Mouse (Mus musculus): ENCODE measurements at regions not wholly inside any gene's neighbourhood (a gene's known extent, or its start where the extent isn't known, plus 50 kb on each side); places are given as distances from the start of the nearest gene placed in this dataset.
A peak's percentile ranks its signal among the peaks of the same experiment; 100 is the strongest.

DNA sequence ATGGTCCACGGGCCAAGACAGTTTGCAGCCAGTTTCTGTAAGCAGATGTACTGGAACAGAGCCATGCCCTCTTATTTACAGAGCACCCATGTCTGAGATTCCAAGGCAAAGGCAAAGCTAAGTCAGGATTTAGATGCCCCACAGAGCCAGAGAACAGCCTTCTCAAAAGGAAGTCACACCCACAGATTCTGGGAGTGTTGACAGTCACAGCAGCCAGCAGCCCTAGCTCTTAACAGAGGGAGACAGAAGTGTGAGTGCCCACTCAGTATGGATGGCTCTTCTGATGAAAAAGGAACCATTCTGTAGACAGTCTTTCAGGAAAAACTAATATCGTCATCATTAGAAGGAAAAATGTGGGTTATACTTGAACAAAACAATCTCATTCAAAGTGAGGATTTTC lies 446.0 kb upstream of the Intu start:
- 87% methylated on average over 2 of the region's 2 CpGs for WGBS
- no peaks in the 10 kb centered on the region for H3K4me1 ChIP-seq
- H3K4me2 ChIP-seq (replicated peaks) = no peak overlapping the region
- no peaks in the 10 kb centered on the region for H3K9me3 ChIP-seq
- H3K9ac ChIP-seq (replicated peaks) = no peak overlapping the region
- ATAC-seq (ENCODE audit: low FRiP score, low read depth) = no peak
- H3K36me3 ChIP-seq = no peaks in the 10 kb centered on the region
- H3K27ac ChIP-seq (replicated peaks) = no peak overlapping the region
- H3K4me3 ChIP-seq = no peak overlapping the region
- no peaks in the 10 kb centered on the region for H3K27me3 ChIP-seq

GRCm38 (mm10) chr3:40091773-40092343 lies 439.2 kb upstream of the Intu start:
- no peaks in the 10 kb centered on the region for H3K36me3 ChIP-seq
- no peak overlapping the region for H3K4me3 ChIP-seq
- peak overlapping the region; percentile 22; the same call in 1 of the 2 replicates for H3K27ac ChIP-seq (replicated peaks)
- H3K27me3 ChIP-seq = no peaks in the 10 kb centered on the region
- no peak overlapping the region for H3K4me2 ChIP-seq (replicated peaks)
- WGBS = 79% methylated on average over 13 of the region's 13 CpGs
- H3K9ac ChIP-seq (replicated peaks) = no peak overlapping the region
- no peaks in the 10 kb centered on the region for H3K9me3 ChIP-seq
- ATAC-seq (ENCODE audit: low FRiP score, low read depth) = no peak
- peaks cover 13% of the 10 kb centered on the region for H3K4me1 ChIP-seq

DNA sequence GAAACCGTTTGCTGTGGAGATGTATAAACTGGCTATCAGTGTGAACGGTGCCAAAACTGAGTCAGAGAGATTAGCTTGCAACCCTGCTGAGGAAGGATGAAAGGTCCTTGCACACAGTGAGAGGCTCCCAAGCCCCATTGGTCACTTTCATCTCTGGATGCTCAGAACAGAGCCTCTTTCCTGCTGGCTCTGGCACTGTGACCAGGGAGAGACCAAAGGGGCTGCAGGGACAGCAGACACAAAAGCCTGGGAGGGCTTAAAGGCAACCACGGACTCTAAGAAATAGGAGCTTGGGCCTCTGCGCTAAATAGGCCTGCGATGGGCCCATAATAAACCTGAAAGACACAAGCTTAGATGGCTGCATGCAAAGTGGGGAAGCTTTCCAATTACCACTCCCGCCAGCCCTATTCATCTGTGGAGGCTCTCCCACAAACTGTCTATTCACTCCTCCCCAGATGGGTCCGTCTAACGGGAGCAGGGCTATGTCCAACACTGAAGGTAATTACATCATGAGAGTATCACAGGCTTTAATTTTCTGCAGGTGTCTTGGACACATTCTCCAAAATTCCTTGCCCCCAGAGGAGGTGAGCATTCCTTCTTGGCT lies 438.2 kb upstream of the Intu start:
- WGBS = 12% methylated on average over 8 of the region's 8 CpGs
- no peaks in the 10 kb centered on the region for H3K27me3 ChIP-seq
- H3K9ac ChIP-seq (replicated peaks) = no peak overlapping the region
- peak; percentile 79 for ATAC-seq (ENCODE audit: low FRiP score, low read depth)
- H3K9me3 ChIP-seq = no peaks in the 10 kb centered on the region
- no peaks in the 10 kb centered on the region for H3K36me3 ChIP-seq
- peak overlapping the region; percentile 22 for H3K27ac ChIP-seq (replicated peaks)
- peaks cover 13% of the 10 kb centered on the region for H3K4me1 ChIP-seq
- H3K4me3 ChIP-seq = no peak overlapping the region
- no peak overlapping the region for H3K4me2 ChIP-seq (replicated peaks)

DNA sequence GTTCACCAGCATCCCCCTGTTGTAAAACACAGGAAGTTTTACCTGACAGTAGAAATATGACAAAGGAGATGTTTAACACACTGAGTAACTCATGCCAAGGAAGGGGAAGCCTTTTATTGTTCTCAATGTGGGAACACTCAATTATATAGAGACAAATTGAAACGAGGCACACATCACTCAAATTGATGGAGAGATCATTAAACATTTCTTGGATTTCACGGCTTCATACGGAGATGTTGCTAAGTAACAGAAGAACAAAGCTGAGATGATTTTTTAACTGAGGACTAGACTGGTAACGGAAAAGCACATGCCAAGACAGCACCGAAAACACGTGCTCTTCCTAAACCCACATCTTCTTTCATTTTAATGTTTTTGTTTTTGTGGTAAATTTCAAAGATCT lies 437.0 kb upstream of the Intu start:
- Histone ChIP-seq H3K4me2 (replicated peaks) (no peak overlapping the region), H3K4me1 (peaks cover 13% of the 10 kb centered on the region), H3K36me3 (no peaks in the 10 kb centered on the region), H3K9me3 (0 out of 2 replicates have a peak, but pooled peaks cover 6% of the 10 kb centered on the region), H3K27ac (replicated peaks) (no peak overlapping the region), H3K4me3 (no peak overlapping the region), H3K27me3 (no peaks in the 10 kb centered on the region), H3K9ac (replicated peaks) (no peak overlapping the region)
- no peak for ATAC-seq (ENCODE audit: low FRiP score, low read depth)
- WGBS = 73% methylated on average over 6 of the region's 6 CpGs

DNA sequence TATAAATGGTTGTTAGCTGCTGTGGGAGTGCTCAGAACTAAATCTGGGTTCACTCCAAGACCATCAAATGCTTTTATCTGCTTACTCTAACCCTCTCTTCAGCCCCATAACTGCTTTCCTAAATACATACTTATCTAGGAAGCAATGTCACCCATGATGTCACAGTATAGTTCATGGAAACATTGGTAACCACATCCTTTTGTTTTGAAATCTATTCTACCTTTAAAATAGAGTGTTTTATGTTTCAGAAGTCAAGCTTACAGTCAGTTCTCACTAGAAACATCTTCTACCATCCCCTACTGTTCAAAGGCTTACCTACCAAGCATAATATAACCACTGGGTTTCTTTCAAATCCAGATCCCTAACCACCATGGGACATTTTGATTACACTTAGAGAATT lies 436.4 kb upstream of the Intu start:
- Histone ChIP-seq H3K9me3 (0 out of 2 replicates have a peak, but pooled peaks cover 6% of the 10 kb centered on the region), H3K4me2 (replicated peaks) (no peak overlapping the region), H3K27me3 (no peaks in the 10 kb centered on the region), H3K4me3 (no peak overlapping the region), H3K9ac (replicated peaks) (no peak overlapping the region), H3K36me3 (no peaks in the 10 kb centered on the region), H3K27ac (replicated peaks) (no peak overlapping the region), H3K4me1 (peaks cover 13% of the 10 kb centered on the region)
- no peak for ATAC-seq (ENCODE audit: low FRiP score, low read depth)

DNA sequence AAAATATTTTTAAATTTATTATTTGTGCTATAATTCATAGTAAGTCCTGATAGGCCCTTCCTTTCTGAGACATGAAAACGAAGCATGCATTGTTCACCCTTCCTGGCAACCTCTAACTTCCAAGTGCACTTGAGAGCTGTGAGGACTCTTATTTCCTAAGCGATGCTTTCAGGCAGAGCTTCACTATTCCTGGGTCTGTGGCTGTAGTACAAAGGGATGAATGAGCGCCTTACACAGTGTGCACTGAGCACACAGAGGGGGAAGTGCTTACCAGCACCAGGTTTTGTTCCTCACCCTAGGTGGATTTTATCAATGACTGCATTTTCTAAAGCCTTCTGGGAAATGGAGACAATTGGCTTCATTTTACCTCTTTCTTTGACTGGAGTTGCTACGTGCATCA lies 428.4 kb upstream of the Intu start:
- ATAC-seq (ENCODE audit: low FRiP score, low read depth) = peak; percentile 88
- no peaks in the 10 kb centered on the region for H3K27me3 ChIP-seq
- H3K9ac ChIP-seq (replicated peaks) = no peak overlapping the region
- H3K4me1 ChIP-seq = peaks cover 8% of the 10 kb centered on the region
- H3K4me3 ChIP-seq = no peak overlapping the region
- H3K27ac ChIP-seq (replicated peaks) = no peak overlapping the region
- H3K9me3 ChIP-seq = 0 out of 2 replicates have a peak, but pooled peaks cover 6% of the 10 kb centered on the region
- H3K36me3 ChIP-seq = no peaks in the 10 kb centered on the region
- H3K4me2 ChIP-seq (replicated peaks) = no peak overlapping the region
- 16% methylated on average over 4 of the region's 4 CpGs for WGBS

DNA sequence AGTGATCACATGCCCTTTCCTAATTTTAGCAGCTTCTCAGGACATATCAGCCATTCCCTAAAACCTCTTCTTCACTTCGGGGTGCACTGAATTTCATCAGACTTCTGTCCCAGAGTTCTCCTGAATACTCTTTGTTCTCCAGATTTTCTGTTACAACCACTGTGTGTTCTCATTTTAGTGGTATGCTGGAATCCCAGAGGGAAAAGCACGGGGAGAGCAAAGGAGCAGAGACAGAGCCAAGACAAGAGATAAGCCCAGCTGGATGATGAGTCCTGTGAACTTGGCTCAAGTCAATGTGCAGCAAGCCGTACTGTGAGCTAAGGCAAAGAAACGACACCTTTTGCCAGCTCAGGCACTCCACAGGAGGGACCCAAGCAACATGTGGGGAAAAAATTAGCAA lies 416.3 kb upstream of the Intu start:
- Histone ChIP-seq H3K36me3 (no peaks in the 10 kb centered on the region), H3K9me3 (no peaks in the 10 kb centered on the region), H3K27me3 (no peaks in the 10 kb centered on the region), H3K4me3 (no peak overlapping the region), H3K27ac (replicated peaks) (no peak overlapping the region), H3K4me1 (peaks cover 14% of the 10 kb centered on the region), H3K9ac (replicated peaks) (no peak overlapping the region), H3K4me2 (replicated peaks) (no peak overlapping the region)
- 64% methylated on average over 4 of the region's 4 CpGs for WGBS
- ATAC-seq (ENCODE audit: low FRiP score, low read depth) = no peak

- no peaks in the 10 kb centered on the region for H3K9me3 ChIP-seq
- no peak overlapping the region for H3K4me2 ChIP-seq (replicated peaks)
- H3K27ac ChIP-seq (replicated peaks) = 0 out of 2 replicates have a peak overlapping the region, but pooled peaks have one; percentile 12
- 72% methylated on average over 3 of the region's 3 CpGs for WGBS
- H3K4me3 ChIP-seq = no peak overlapping the region
- H3K36me3 ChIP-seq = no peaks in the 10 kb centered on the region
- no peaks in the 10 kb centered on the region for H3K27me3 ChIP-seq
- ATAC-seq (ENCODE audit: low FRiP score, low read depth) = 0 out of 2 replicates have a peak, but pooled peaks have one; percentile 24
- H3K9ac ChIP-seq (replicated peaks) = no peak overlapping the region
- peaks cover 33% of the 10 kb centered on the region for H3K4me1 ChIP-seq
Observed at GRCm38 (mm10) chr3:40118551-40118950, 412.5 kb upstream of the Intu start.

DNA sequence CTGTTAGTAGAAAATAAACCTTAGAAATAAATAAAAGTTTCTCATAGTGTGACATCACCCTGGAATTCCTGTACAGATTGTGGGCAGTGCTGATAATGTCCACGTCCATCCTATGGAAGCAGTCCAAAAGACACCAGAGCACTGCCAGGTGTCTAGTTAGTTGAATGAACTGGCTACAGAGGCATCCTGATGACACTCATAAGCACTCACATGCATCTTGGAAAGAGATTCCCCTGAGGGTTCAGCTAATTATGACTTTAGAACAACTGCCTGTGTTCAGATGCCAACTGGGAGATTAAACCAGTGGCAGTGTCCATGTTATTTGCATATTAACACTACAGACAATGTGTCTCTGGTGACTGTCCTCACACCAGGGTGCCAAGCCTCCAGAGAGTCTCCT lies 411.6 kb upstream of the Intu start:
- ATAC-seq (ENCODE audit: low FRiP score, low read depth) = no peak
- Histone ChIP-seq H3K9me3 (no peaks in the 10 kb centered on the region), H3K36me3 (no peaks in the 10 kb centered on the region), H3K9ac (replicated peaks) (no peak overlapping the region), H3K4me1 (peaks cover 40% of the 10 kb centered on the region), H3K4me3 (no peak overlapping the region), H3K27ac (replicated peaks) (no peak overlapping the region; the same call in 1 of the 2 replicates), H3K27me3 (no peaks in the 10 kb centered on the region), H3K4me2 (replicated peaks) (no peak overlapping the region)
- WGBS = 59% methylated on average over 1 of the region's 1 CpGs

- Histone ChIP-seq H3K27ac (replicated peaks) (no peak overlapping the region), H3K4me1 (peaks cover 40% of the 10 kb centered on the region)
- 24% methylated on average over 4 of the region's 4 CpGs for WGBS
Observed at GRCm38 (mm10) chr3:40120298-40120875, 410.7 kb upstream of the Intu start.

DNA sequence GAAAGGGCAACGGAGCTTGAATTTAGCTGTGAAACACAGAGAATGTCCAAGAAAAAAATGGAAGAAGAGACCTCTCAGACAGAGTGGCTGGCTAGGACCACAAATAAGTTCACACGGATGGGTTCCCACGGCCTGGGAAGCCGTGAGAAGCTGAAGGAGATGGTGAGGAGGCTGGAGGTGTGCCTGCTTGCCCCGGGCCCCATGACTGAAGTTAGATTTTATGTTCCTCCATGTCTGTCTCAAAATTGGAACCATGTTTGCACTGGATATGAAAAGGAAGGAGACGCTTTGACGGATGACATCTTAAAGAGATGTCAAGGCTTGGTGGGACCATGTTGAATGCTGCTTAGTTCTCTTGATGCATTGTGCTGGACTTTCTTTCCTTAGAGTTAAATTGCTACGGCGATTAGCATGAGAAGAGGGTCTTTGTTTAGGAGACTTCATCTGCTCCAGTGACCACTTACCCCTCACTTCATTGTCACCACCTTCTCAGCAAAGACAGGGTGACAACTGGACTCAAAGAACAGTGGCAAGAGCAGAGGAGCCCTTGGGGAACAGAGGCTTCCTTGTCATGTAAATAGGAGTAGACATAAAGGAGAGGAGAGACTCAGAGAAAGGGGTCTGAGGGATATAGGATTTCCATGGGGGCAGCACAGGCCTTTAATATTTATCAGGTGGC lies 407.4 kb upstream of the Intu start:
- H3K36me3 ChIP-seq = no peaks in the 10 kb centered on the region
- WGBS = 41% methylated on average over 9 of the region's 9 CpGs
- 0 out of 2 replicates have a peak, but pooled peaks cover 3% of the 10 kb centered on the region for H3K27me3 ChIP-seq
- no peak overlapping the region for H3K9ac ChIP-seq (replicated peaks)
- H3K4me3 ChIP-seq = no peak overlapping the region
- no peaks in the 10 kb centered on the region for H3K9me3 ChIP-seq
- no peak overlapping the region for H3K4me2 ChIP-seq (replicated peaks)
- ATAC-seq (ENCODE audit: low FRiP score, low read depth) = peak; percentile 61
- peaks cover 37% of the 10 kb centered on the region for H3K4me1 ChIP-seq
- H3K27ac ChIP-seq (replicated peaks) = peak overlapping the region; percentile 54

More at GRCm38 (mm10) chr3:40120298-40120875, 410.7 kb upstream of the Intu start:
- H3K27me3 ChIP-seq = no peaks in the 10 kb centered on the region
- H3K36me3 ChIP-seq = no peaks in the 10 kb centered on the region
- no peak overlapping the region for H3K4me2 ChIP-seq (replicated peaks)
- no peak overlapping the region for H3K4me3 ChIP-seq
- H3K9me3 ChIP-seq = no peaks in the 10 kb centered on the region
- H3K9ac ChIP-seq (replicated peaks) = no peak overlapping the region
- peak; percentile 62 for ATAC-seq (ENCODE audit: low FRiP score, low read depth)

- Histone ChIP-seq H3K9me3 (no peaks in the 10 kb centered on the region), H3K36me3 (no peaks in the 10 kb centered on the region), H3K4me2 (replicated peaks) (no peak overlapping the region), H3K4me3 (no peak overlapping the region), H3K4me1 (peaks cover 13% of the 10 kb centered on the region), H3K9ac (replicated peaks) (no peak overlapping the region), H3K27me3 (0 out of 2 replicates have a peak, but pooled peaks cover 3% of the 10 kb centered on the region), H3K27ac (replicated peaks) (no peak overlapping the region)
- 89% methylated on average over 2 of the region's 2 CpGs for WGBS
- no peak for ATAC-seq (ENCODE audit: low FRiP score, low read depth)
Observed at GRCm38 (mm10) chr3:40126903-40127302, 404.2 kb upstream of the Intu start.

Data from midbrain, embryonic 12.5 days (tissue).